Mouse (Mus musculus): Measurements from ENCODE around the gene Olfr1322. TPM values are rescaled to one million over a fixed set of nuclear protein-coding genes. Genes with fewer than 3 reads are reported as not detected.

The Olfr1322 gene
- polyA plus RNA-seq (2021): not detected

GRCm38 (mm10) chrX:49891383-49891782, at the start of gene Olfr1322:
Olfr1322 (minus strand) TSS chrX:49891483.
- H3K27me3 ChIP-seq: peaks cover 32% of the 10 kb centered on the region
- ATAC-seq (no peak), DNase-seq (ENCODE audit: low read depth, low spot score) (no peak)
- POLR2A ChIA-PET: no interaction called here
- in situ Hi-C loops (cut with MboI; ENCODE audit: low pct_unique_long_range_greater_than_20kb): no loop called here
- no peak for TF ChIP-seq CTCF (IDR thresholded peaks at IDR 0.05)
- CTCF ChIA-PET: no interaction called here

GRCm38 (mm10) chrX:49877651-49878349, 13.5 kb downstream of the Olfr1322 start:
- in situ Hi-C loops (cut with MboI; ENCODE audit: low pct_unique_long_range_greater_than_20kb): no loop called here
- peaks cover 35% of the 10 kb centered on the region for H3K27me3 ChIP-seq
- no peak for TF ChIP-seq CTCF (IDR thresholded peaks at IDR 0.05)
- ChIA-PET CTCF (no interaction called here), POLR2A (no interaction called here)
- ATAC-seq (no peak), DNase-seq (ENCODE audit: low read depth, low spot score) (no peak)

Other genes starting within 250 kb of the Olfr1322 start
- gene Olfr1320, start 219.2 kb downstream of the Olfr1322 start, polyA plus RNA-seq (2021): not detected
- gene Olfr1321, start 156.4 kb downstream of the Olfr1322 start, polyA plus RNA-seq (2021): not detected
- gene Igsf1, start 93.7 kb downstream of the Olfr1322 start, polyA plus RNA-seq (2021): not detected
- gene Olfr1323, start 127.9 kb upstream of the Olfr1322 start, polyA plus RNA-seq (2021): not detected

Data from Patski (cell line).